Mouse (Mus musculus): ENCODE results near the gene Anxa3. TPM values are rescaled to one million over a fixed set of nuclear protein-coding genes. Genes with fewer than 3 reads are reported as not detected.

Anxa3 gene
- total RNA-seq, 2 experiments from 2014 or later: 56.5 to 103 TPM

DNA sequence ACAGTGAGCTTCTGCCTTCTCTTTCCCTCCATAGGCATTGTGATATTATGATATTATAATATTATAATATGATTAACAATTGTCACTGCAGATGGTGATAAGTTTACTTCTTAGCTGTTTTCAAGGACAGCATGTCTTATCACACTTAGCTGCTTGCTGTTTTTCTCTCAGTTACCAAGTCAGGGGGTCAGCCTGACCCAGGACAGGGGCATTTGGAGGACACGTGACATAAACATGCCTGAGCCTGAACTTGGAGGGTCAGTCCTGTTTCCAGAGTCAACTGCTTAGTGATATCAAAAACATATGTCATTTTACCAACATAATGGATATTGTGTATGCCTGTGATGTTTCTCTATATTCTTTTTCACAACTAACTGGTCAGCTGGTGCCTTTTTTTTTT lies 34.0 kb downstream of the Anxa3 start:
- no peak for ATAC-seq (replicated peaks; ENCODE audit: low FRiP score, poor library complexity, severe bottlenecking)

GRCm38 (mm10) chr5:96834338-96834737 lies 41.2 kb downstream of the Anxa3 start:
- no peak for ATAC-seq (replicated peaks; ENCODE audit: low FRiP score, poor library complexity, severe bottlenecking)

DNA sequence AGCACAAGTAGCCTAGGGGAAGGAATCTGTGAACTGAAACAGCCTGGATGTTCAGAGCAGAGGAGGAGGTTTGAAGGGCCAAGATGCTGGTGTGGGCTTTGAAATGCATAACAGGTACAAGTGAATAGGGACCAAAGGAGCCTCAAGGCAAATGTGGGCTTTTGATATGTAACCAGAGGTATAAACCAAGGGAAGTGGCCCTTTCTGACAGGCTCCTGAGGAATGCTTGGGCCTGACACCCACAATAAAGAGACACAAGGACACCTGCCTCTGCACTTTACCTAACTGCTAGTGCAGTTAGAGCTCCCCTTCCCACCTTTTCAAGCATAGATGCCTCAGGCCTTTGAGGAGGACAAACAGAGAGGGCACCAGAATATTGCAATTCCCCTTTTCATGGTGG lies 54.8 kb downstream of the Anxa3 start:
- no peak for ATAC-seq (replicated peaks; ENCODE audit: low FRiP score, poor library complexity, severe bottlenecking)

- ATAC-seq (replicated peaks; ENCODE audit: low FRiP score, poor library complexity, severe bottlenecking): no peak
These were observed 55.2 kb downstream of the Anxa3 start for GRCm38 (mm10) chr5:96848386-96848785.

DNA sequence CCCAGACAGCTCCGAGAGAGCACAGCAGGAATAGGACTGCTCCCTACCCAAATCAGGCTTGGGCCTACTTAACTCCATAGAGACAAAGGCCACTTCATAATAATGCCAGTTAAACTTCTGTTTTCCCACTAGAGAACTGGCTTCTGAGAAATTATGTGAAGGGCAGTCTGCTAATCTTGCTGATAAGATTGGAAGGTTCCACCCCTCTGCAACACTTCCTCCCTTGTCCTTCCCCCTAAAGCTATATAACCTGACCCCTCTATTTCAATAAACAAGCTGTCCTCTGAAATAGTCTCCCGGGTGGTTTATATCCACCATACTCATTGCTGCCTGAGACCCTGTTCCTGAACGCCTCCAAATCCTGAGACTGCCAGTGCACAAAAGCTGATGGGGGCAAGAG lies 56.1 kb downstream of the Anxa3 start:
- no peak for ATAC-seq (replicated peaks; ENCODE audit: low FRiP score, poor library complexity, severe bottlenecking)

GRCm38 (mm10) chr5:96853451-96853850 lies 60.3 kb downstream of the Anxa3 start:
- no peak for ATAC-seq (replicated peaks; ENCODE audit: low FRiP score, poor library complexity, severe bottlenecking)

DNA sequence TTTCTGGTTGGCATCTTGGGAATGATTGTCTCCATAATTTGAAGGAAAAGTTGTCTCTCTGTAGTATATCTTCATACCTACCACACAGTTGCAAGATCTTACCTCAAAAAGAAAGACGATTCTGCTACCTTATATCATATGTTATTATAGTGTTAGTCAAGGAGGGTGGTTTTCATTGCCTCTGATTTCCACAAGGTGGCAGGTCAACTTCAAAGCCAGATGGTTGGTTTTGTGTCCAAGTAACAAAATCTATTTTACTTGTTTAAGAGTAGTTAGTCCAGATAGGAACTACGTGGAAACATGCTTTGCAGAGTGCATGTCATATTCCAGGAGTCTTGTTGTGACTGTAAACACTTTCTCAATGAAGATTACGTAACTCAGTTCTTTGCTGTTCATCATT lies 61.2 kb downstream of the Anxa3 start:
- ATAC-seq (replicated peaks; ENCODE audit: low FRiP score, poor library complexity, severe bottlenecking): peak; percentile 48; the same call in 1 of the 2 replicates

- no peak for ATAC-seq (replicated peaks; ENCODE audit: low FRiP score, poor library complexity, severe bottlenecking)
These were observed 66.8 kb downstream of the Anxa3 start for GRCm38 (mm10) chr5:96859938-96860337.

DNA sequence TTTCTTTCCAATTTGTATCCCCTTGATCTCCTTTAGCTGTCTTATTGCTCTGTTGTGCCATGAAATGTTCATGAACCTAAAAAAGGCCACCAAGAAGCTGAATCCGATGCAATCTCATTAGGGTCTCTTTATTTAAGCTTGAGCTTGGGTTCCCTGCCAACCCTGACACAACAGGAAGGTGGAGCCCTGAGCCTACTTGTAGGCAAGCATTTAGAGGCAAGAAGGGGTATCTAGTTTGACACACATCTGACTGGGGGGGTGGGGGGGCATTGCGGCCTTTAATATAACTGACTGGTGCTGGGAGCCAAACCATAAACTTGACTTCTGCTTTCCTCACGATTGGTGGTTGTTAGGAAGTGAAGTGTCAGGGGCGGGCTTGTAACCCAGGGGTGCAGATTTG lies 74.0 kb downstream of the Anxa3 start:
- ATAC-seq (replicated peaks; ENCODE audit: low FRiP score, poor library complexity, severe bottlenecking): no peak

DNA sequence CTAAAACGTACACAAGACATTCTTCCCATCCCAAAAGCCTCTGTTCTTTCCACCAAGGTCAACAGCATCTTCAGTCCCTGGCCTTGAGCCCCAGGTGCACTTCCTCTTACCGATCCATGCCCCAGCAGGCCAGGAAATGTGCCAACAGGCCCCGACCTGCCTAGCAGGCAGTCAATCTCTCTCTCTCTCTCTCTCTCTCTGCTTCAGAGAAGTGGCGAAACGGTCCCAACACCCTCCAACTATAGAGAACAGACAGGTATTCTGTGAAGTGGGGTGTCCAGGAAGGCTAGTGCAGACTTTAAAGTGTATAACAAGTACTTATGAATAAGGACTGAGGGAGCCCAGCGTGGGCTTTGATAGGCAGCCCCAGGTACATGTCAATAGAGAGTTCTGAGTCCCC lies 75.8 kb downstream of the Anxa3 start:
- no peak for ATAC-seq (replicated peaks; ENCODE audit: low FRiP score, poor library complexity, severe bottlenecking)

GRCm38 (mm10) chr5:96870996-96871395 lies 77.9 kb downstream of the Anxa3 start:
- no peak for ATAC-seq (replicated peaks; ENCODE audit: low FRiP score, poor library complexity, severe bottlenecking)

DNA sequence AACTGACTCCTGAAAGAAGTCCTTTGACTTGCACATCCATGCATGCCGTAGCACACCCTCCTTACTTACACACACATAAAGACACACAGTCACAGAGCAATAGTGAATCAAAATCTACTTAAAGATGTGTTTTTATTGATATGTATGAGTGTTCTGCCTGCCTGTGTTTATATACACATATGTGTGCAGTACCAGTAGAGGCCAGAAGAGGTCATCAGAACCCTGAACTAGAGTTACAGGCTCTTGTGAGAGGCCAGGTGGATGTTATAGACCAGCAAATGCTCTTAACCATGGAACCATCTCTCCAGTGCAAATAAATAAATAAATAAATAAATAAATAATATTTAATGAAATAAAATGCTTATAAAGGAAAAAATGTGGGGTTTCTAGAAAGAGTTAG lies 85.0 kb downstream of the Anxa3 start:
- peak; percentile 67 for ATAC-seq (replicated peaks; ENCODE audit: low FRiP score, poor library complexity, severe bottlenecking)

DNA sequence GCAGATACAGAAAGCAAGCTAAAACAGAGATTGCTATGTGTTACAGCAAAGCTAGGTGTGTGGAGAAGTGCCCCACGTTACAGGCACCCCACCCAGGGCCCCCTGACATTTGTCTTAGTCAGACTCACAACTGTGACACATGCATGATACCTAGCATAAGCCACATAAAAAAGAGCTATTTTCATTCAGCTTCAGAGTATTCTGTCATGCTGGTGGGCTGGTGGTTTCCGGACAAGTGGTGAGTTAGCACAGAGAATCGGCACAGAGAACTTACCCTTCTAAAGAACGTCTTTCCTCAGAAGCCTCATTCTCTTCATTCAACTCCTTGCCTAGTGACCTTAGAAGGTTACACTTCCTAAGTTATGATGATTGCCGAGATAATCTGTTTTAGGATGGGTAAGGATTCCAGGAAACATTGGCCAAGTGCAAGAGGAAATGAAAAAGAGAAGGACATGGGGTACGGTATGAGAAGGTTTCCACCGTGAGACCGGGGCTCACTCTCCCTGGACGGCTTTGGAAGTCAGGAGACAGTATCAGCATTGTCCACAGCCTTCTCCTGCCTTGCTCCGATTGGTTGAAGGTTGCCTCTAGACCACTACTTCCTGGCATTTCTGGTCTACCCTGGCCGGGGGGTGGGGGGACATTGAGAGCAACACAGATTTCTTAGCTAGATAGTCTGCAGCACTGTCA lies 85.9 kb downstream of the Anxa3 start:
- ATAC-seq (replicated peaks; ENCODE audit: low FRiP score, poor library complexity, severe bottlenecking): no peak

DNA sequence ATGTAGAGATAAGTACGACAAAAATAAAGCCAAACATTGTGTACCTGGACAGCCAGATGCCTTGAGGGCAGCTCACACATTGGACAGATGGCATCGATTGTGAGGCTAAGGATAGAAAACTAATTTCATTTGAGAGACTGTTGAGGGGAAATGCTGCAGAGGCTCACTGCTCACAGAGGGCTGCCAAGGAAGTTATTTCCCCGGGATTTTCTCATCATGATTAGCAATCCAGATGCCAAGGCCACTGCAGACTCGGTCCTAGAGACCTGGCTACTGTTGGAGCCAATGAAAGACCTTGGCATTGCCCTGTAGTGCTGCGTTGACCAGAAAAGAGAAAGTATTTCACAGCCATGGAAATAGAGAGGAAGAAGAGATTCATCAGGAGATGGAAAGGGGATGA lies 87.1 kb downstream of the Anxa3 start:
- ATAC-seq (replicated peaks; ENCODE audit: low FRiP score, poor library complexity, severe bottlenecking): no peak

- 0 out of 2 replicates have a peak, but pooled peaks have one; percentile 54 for ATAC-seq (replicated peaks; ENCODE audit: low FRiP score, poor library complexity, severe bottlenecking)
These were observed 88.0 kb downstream of the Anxa3 start for GRCm38 (mm10) chr5:96881118-96881517.

- ATAC-seq (replicated peaks; ENCODE audit: low FRiP score, poor library complexity, severe bottlenecking): no peak
These were observed 88.5 kb downstream of the Anxa3 start for GRCm38 (mm10) chr5:96881613-96882012.

DNA sequence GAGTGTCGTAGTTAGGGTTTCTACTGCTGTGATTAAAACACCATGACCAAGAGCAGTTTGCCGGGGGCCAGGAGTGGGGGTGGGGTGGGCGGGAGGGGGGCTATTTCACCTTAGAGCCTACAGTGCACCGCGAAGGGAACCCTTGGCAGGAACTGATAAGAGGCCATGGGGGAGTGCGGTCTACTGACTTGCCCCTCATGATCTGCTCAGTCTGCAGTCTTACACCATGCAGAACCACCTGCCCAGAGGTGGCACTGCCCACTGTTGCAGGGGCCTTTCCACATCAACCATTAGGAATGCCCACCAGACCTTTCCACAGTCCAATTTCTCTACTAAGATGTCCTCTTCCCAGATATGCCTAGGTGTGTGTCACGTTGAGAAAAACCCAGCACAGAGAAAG lies 92.1 kb downstream of the Anxa3 start:
- ATAC-seq (replicated peaks; ENCODE audit: low FRiP score, poor library complexity, severe bottlenecking): no peak

GRCm38 (mm10) chr5:96888396-96888795 lies 95.3 kb downstream of the Anxa3 start:
- ATAC-seq (replicated peaks; ENCODE audit: low FRiP score, poor library complexity, severe bottlenecking): no peak

GRCm38 (mm10) chr5:96890367-96890766 lies 97.2 kb downstream of the Anxa3 start:
- ATAC-seq (replicated peaks; ENCODE audit: low FRiP score, poor library complexity, severe bottlenecking): no peak
